Mouse (Mus musculus) heart, postnatal 10 days (tissue): ENCODE measurements around the gene Luc7l2. TPM values are rescaled to one million over a fixed set of nuclear protein-coding genes. Genes with fewer than 3 reads are reported as not detected.
"Not testable (repeated sequence)": the region's sequence is repeated elsewhere in the genome, so short reads cannot be mapped to it uniquely, and the experiment has no call there.

ENCODE experiments used
- DNase-seq, 2 experiments: peaks; one replicate each; pipeline ENCODE4 v3.0.0; 2021
- intact Hi-C: fragments of 180-260 bp; cut with DNase I; formaldehyde crosslinking; loops from one replicate; pipeline ENCODE4 v1.15.1; 2025
- total RNA-seq, 2 experiments: library from RNA; stranded (reverse); gene quantifications; 2 replicates each; pipeline ENCODE4 v1.2.3; 2021

Gene Luc7l2
- 100 to 1,000 TPM; 125 to 128 TPM for total RNA-seq

GRCm38 (mm10) chr6:38551062-38551988, at the start of gene Luc7l2:
Gene Luc7l2 (plus strand): TSS chr6:38551334.
- intact Hi-C loops, result loop anchor here (1.0 kb wide), 1 partner anchor 17 kb away; no protein-coding TSS in a partner anchor
- peak; percentile 96 to 98 for DNase-seq

GRCm38 (mm10) chr6:38512096-38512495, 39.0 kb upstream of the Luc7l2 start:
- DNase-seq, result no peak
- intact Hi-C loops, result no loop called here

- no peak for DNase-seq
- intact Hi-C loops, result no loop called here
Observed at GRCm38 (mm10) chr6:38512830-38513229, 38.3 kb upstream of the Luc7l2 start.

- intact Hi-C loops, result no loop called here
- peak in 1 of 2 experiments; percentile 15 for DNase-seq
Observed at GRCm38 (mm10) chr6:38515201-38515600, 35.9 kb upstream of the Luc7l2 start.

DNA sequence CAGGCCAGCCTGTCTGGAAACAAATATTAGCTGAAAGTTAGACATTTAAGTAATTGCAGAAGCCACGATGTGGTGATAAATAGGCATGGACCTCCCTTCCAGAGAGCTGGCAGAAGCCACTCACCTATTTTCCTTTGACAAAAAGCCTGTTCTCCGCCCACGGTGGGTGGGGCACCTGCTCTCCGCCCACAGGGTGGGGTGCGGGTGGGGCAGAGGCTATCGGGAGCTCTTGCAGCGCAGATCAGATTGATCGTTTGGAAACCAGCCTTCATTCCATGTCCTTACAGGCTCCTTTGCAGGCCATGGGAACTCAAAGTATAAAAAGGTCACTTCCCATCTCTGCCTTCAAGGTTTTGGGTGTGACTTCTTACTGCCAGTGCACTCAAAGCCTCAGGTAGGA, 27.3 kb upstream of the Luc7l2 start:
- intact Hi-C loops, result no loop called here

DNA sequence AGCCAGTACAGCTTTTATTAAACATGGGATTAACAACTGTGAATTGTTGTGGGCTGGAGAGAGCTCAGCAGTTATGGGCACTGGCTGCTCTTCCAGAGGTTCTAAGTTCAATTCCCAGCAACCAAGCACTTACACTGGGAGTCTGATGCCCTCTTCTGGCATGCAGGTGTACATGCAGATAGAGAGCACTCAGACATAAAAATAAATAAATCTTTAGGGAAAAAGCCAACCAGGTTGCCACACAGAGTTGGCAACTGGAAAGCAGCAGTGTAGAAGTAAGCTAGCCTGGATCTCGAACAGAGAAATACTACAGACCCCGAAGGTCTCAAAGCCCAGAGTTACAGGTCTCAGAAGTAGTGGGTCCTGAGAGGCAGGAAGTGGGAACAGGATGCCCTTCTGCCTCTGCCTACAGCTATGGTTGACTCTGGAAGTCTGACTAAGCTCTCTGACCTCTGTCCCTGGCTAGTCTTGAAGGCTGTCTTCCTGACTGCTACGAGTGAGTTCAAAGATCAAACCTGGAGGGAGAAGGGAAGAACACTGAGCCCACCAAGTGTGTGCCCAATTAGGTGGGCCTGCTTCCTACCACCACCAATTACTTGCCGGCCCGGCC, 19.8 kb upstream of the Luc7l2 start:
- peak in 1 of 2 experiments; percentile 51 for DNase-seq
- intact Hi-C loops, result loop anchor here (2.0 to 10.0 kb wide), 3 partner anchors 39 to 369 kb away; partner anchors contain the start of genes Hipk2 and Tbxas1

More for the DNA sequence above, 27.3 kb upstream of the Luc7l2 start:
- DNase-seq, result no peak

- intact Hi-C loops, result loop anchor here (5.0 to 10.0 kb wide), 2 partner anchors 342 to 370 kb away; partner anchors contain the start of genes Hipk2 and Tbxas1
Observed at GRCm38 (mm10) chr6:38532500-38533420, 18.4 kb upstream of the Luc7l2 start.

DNA sequence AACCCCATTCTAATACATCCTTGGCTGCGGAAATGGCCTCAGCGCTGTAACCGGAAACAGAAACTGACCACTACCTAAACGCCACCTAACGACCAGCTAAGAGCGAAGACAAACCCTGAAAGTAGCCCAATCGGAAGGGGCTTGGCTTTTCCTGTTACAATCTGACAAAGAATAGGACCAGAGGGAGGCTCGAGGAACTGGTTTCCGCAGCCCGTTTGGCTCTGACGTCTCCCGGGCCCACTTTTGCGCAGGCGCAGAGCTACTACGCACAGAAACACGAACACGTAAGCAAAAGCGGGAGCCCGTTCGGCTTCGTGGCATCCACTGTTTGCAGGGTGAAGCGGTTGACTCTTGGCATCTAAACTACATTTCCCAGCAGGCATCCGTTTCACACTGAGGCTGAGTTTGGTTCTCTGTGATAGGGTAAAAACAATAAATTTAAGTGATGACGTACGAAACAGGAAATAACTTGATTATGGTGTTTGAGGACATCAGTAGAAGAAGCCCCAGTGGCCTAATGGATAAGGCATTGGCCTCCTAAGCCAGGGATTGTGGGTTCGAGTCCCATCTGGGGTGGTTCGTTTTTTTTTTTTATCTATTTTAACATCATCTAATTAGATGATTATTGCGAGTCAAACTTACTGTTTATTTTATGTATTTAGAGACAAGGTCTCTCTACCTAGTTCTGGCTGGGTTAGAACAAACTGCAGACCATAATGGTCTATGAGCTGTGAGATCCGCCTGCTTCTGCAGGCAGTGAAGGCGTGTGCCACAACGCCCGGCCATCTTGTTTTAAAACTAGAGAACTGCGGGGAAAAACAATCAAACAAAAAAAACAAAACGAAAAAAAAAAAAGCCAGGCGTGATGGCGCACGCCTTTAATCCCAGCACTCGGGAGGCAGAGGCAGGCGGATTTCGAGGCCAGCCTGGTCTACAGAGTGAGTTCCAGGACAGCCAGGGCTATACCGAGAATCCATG, 17.4 kb upstream of the Luc7l2 start, which contains the start of gene Fmc1:
TSS of gene Fmc1 (plus strand) at position 75 of the 978 bp plus-strand sequence.
- peak; percentile 98 to 99 for DNase-seq
- intact Hi-C loops, result loop anchor here (1.0 to 10.0 kb wide), 3 partner anchors 18 to 371 kb away; partner anchors contain the start of genes Hipk2, Luc7l2 and Tbxas1

More at GRCm38 (mm10) chr6:38532500-38533420, 18.4 kb upstream of the Luc7l2 start:
- DNase-seq, result no peak

- peak; percentile 98 to 100 for DNase-seq
- intact Hi-C loops, result loop anchor here (1.0 to 10.0 kb wide), 3 partner anchors 16 to 373 kb away; partner anchors contain the start of genes Hipk2, Luc7l2 and Tbxas1
Observed at GRCm38 (mm10) chr6:38534640-38535365, 16.3 kb upstream of the Luc7l2 start.

DNA sequence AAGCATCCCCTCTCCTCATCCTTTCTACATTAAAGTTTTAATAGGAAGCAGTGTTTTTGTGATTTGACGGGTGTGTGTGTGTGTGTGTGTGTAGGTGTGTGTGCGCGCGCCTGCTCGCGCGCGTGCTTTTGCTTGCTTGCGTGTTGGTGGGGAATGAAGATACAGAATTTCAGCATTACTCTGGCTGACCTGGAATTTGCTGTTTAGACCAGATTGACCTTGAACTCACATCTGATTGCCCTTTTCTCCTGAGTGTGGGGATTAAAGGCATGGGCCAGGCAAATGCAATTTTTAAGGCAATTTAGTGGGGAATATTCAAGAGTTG, 15.8 kb upstream of the Luc7l2 start:
- intact Hi-C loops, result loop anchor here (10.0 kb wide), 1 partner anchor 339 kb away; the partner anchor contains the start of genes Hipk2 and Tbxas1
- DNase-seq, result no peak

DNA sequence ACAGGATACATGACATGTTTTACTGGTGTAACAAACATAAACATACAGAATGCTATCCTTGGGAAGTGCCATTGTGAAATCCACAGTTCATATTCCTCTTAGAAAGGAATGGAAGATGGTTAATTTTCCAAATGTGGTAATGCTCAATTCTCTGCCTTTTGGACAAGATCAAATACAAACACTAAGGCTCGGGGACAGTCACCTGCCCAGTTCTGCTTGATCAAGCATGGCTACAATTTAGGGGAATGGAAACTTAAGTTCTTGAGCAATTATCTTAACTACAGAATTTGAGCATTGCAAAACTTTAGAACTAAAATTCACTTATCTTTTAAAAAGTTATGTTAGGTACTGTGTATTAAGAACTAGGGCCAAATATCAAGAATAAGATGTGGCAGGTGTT, 15.3 kb upstream of the Luc7l2 start:
- intact Hi-C loops, result loop anchor here (10.0 kb wide), 1 partner anchor 339 kb away; the partner anchor contains the start of genes Hipk2 and Tbxas1
- DNase-seq, result no peak

GRCm38 (mm10) chr6:38544141-38544540, 7.0 kb upstream of the Luc7l2 start:
- intact Hi-C loops, DNase-seq: not testable (repeated sequence)

DNA sequence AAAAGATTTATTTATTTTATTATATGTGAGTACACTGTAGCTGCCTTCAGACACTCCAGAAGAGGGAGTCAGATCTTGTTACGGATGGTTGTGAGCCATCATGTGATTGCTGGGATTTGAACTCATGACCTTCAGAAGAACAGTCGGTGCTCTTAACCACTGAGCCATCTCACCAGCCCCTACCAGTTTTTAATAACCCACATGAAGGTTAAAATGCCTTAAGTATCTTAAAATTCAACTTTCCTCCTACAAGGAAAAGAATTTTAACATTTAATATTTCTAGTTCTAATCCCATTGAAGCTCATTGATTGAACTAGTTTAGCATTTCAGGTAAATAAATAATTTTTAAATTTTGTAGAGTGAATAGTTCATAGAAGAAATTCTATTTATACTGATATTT, 4.1 kb upstream of the Luc7l2 start:
- intact Hi-C loops, DNase-seq: not testable (repeated sequence)

- intact Hi-C loops, result no loop called here
Observed at GRCm38 (mm10) chr6:38547707-38548106, 3.4 kb upstream of the Luc7l2 start.

GRCm38 (mm10) chr6:38548595-38548994, 2.5 kb upstream of the Luc7l2 start:
- DNase-seq, intact Hi-C loops: not testable (repeated sequence)

More at GRCm38 (mm10) chr6:38547707-38548106, 3.4 kb upstream of the Luc7l2 start:
- DNase-seq, result no peak

DNA sequence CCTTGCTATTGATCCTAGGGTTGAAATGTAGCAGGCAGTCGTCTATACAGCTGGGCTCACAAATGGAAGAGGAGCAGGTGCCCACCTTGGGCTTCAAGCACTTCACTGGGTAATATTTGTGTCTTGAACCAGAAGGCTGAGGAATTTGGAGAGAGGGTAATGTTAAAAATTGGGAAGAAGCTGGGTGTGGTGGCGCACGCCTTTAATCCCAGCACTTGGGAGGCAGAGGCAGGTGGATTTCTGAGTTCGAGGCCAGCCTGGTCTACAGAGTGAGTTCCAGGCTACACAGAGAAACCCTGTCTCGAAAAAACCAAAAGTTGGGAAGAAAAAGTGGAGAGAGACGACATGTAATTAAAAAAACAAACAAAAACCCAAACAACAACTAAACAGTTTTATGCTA, 1.3 kb upstream of the Luc7l2 start:
- intact Hi-C loops, result not testable (repeated sequence)

GRCm38 (mm10) chr6:38550250-38551061, 678 bp upstream of the Luc7l2 start:
- intact Hi-C loops, result loop anchor here (1.0 kb wide), 1 partner anchor 16 kb away; no protein-coding TSS in a partner anchor

More for the DNA sequence above, 1.3 kb upstream of the Luc7l2 start:
- not testable (repeated sequence) for DNase-seq

More at GRCm38 (mm10) chr6:38550250-38551061, 678 bp upstream of the Luc7l2 start:
- DNase-seq, result peak; percentile 87 to 88
